Mouse (Mus musculus) splenic B cell, adult 2 months (primary cell): ENCODE results near the gene Mrtfb.
"Not testable (repeated sequence)": the region's sequence is repeated elsewhere in the genome, so short reads cannot be mapped to it uniquely, and the experiment has no call there.

Experiments used
- DNase-seq: peaks from one replicate; pipeline ENCODE4 v3.0.0-alpha.2; 2011; ENCODE audit warnings: low read depth, low spot score
- H3K27me3 ChIP-seq: 2 replicates; pipeline ENCODE4 v1.6.1; 2012; ENCODE audit warnings: mild to moderate bottlenecking, low read length, moderate library complexity, mixed read lengths; ENCODE audit not compliant: control insufficient read depth, poor library complexity, insufficient read depth, severe bottlenecking
- H3K36me3 ChIP-seq: 2 replicates; pipeline ENCODE4 v1.6.1; 2012; ENCODE audit warnings: mild to moderate bottlenecking, low read length, moderate library complexity, mixed read lengths; ENCODE audit not compliant: control insufficient read depth, poor library complexity, insufficient read depth, severe bottlenecking

Gene Mrtfb

DNA sequence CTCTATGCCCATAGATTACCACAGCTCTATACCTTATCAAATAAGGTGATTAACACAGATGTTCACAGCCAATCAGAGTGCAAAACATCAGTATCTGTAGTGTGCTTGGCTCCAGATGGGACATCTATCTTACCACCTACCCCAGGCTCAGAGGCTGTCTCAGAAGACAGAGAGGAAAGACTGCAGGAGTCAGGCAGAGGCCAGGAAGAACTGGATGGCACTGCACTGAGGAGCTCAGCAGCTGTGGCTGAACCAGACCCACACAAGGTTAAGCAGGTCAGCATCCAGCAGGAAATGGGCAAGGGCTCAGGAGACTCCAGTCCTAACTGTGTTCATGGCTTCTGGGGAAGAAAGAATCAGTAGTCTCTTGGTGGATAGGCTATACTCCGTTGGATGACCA, 55.1 kb downstream of the Mrtfb start:
- DNase-seq: no peak
- no peaks in the 10 kb centered on the region for H3K27me3 ChIP-seq
- no peaks in the 10 kb centered on the region; the same call in 1 of the 2 replicates for H3K36me3 ChIP-seq

DNA sequence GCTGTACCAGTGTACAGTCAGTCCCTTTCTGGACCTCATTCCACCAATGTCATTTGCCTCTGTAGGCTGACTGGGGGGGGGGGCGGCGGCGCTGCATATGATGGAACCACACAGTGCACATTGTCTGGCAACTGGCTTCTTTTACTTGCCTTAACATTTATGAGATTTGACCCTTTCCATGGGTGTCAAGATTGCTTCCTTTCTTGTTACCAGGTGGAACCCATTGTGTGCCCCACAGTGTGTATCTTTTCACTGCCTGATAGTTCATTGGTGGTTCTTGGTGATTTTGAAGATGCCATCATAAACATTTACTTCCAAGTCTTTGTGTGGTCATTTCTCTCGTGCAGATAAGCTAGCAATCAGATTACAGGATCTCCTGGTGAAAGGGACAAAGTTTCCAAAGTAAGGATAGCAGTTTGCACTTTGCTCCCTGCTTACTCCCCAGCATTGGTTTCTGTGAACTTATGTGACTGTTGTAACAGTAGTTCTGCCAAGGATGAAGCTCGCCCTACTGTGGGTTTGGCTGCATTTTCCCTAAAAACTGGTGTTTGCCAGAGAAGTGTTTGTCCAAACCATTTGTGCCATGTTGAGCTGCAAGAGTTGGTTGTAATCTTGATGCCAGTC, 56.9 kb downstream of the Mrtfb start:
- H3K27me3 ChIP-seq: no peaks in the 10 kb centered on the region
- H3K36me3 ChIP-seq: no peaks in the 10 kb centered on the region; the same call in 1 of the 2 replicates
- no peak for DNase-seq

DNA sequence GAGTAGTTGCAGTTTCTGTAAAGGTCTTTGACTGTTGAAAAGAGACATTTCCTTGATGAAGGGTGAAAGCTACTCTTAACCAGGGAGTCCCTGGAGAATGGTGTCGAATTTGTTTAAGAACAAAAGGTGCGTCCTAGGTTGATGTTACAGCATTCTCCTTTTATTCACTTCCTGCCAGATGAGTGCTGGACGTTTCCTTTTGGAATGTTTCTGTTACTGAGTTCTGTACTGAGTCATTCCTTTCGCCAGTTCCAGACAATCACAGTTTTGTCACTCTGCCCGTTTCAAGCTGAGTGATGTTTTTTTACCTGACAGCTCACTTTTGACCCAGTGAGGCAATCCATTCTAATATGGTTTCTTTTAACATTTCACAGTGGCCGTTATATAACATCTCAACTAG, 67.5 kb downstream of the Mrtfb start:
- H3K27me3 ChIP-seq: no peaks in the 10 kb centered on the region
- DNase-seq: no peak

DNA sequence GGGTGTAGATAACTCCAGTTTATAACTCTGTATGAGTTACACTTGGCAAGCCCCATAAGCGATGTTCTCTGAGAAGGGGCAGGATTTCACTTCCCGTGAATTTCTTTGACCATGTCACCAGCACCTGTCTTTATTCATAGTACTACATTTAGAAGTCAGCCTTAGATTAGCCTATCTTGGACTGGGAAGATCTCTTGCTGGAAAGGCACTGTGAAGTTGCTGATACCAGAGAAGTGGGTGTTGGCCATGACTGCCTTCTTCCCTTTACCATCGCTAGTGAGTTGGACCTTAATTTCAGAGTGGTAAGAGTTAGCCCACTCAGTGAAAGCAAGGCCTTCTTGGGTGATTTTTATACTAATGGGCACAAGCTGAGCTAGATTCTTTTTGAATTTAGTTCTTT, 70.3 kb downstream of the Mrtfb start:
- no peak for DNase-seq
- Histone ChIP-seq H3K27me3 (no peaks in the 10 kb centered on the region), H3K36me3 (no peaks in the 10 kb centered on the region)

More for the DNA sequence above, 67.5 kb downstream of the Mrtfb start:
- no peaks in the 10 kb centered on the region for H3K36me3 ChIP-seq

DNA sequence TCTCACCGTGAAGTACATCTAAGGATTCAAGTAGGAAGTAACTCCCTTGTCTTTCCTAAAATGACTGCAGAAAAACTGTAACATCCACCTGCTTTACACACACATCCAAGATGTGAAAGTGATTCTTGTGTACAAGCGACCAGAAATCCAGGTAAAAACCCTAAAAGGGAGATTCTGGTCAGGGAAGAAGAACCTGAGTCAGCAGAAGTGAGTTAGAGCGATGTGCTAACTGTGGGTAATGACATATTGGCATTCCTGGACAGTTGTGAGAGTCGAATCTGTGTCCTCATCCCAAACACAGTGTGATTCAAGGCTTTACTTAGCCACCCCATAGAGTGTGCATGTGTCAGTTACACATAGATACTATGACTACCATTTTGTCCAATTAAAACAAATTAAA, 72.4 kb downstream of the Mrtfb start:
- no peak for DNase-seq
- no peaks in the 10 kb centered on the region for H3K27me3 ChIP-seq
- no peaks in the 10 kb centered on the region for H3K36me3 ChIP-seq

DNA sequence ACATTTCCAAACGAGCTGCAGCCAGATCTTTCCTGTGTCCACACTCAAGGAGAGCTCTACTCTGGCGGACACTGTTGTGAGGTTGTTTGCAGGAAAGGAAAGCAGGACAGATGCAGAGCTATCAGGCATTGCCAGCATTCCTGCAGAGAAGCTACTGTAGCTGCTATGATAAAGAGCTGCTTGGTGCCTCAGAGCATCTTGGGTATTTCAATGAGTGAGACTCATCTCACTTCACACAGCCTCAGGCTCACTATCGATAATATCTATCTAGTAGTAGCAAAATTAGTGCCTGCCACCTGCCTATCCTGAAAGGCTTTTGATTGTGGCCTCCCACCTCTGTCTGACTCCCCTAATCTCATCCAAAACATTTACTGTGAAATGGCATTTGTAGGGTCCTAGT, 73.4 kb downstream of the Mrtfb start:
- no peaks in the 10 kb centered on the region for H3K27me3 ChIP-seq
- no peak for DNase-seq
- H3K36me3 ChIP-seq: no peaks in the 10 kb centered on the region

DNA sequence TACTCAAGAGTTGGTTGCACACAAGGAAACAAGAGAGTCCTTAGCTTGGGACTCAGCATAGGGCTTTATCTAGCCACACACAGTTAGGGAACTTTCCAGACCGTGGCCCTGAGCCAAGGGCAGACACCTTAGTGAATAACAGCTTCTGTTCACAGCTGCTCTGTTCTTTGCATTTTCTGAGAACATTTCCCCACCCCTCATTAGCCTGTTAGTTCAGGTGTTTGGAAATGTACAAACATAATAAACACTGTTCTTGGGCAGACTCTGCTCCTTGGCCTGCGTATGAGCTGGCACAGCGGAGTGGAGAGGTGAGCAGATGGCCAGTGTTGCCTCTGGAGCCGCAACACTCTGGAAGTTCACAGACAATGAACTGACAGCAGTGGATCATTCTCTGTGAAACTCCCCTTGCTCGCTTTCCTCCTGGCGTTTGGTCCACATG, 74.0 kb downstream of the Mrtfb start:
- no peak for DNase-seq
- no peaks in the 10 kb centered on the region for H3K36me3 ChIP-seq
- H3K27me3 ChIP-seq: no peaks in the 10 kb centered on the region

DNA sequence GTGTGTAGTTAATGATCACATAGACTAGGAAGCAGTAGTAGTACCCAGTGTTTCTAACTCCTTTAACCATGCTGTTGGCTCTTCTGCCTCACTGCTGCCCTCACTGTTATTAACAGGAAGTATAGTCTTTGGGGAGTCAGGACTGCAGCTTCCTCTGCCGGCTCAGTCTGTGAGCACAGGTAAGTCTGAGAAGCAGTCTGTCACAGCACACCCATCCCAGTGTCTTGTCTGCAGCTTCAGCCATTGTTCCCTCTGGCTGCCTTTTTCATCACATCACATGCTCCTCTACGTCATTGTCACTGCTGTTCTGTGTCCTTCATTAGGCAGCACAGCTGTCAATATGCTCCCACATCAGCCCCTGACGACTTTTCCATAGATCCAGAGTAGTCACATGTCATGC, 75.6 kb downstream of the Mrtfb start:
- no peak for DNase-seq

DNA sequence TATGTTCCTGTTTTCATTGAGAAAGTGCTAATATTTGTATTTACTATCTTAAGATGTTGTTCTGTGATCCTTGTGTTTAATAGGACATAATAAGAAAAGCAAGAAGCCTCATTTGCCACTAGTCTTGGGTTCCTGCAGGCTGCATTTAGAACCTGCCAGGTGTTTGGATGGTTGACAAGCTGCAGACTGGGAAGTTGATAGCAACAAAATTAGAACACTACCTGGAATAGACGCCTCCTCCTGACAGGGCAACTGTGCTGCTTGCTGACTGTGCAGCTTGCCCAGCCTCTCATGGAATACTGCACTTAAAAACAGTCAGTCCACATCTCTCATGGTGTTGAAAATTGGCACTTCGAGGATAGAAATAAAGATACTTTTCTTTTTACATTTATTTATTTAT, 76.3 kb downstream of the Mrtfb start:
- H3K27me3 ChIP-seq: no peaks in the 10 kb centered on the region
- no peaks in the 10 kb centered on the region for H3K36me3 ChIP-seq
- no peak for DNase-seq

More for the DNA sequence above, 75.6 kb downstream of the Mrtfb start:
- H3K27me3 ChIP-seq: no peaks in the 10 kb centered on the region
- no peaks in the 10 kb centered on the region for H3K36me3 ChIP-seq

DNA sequence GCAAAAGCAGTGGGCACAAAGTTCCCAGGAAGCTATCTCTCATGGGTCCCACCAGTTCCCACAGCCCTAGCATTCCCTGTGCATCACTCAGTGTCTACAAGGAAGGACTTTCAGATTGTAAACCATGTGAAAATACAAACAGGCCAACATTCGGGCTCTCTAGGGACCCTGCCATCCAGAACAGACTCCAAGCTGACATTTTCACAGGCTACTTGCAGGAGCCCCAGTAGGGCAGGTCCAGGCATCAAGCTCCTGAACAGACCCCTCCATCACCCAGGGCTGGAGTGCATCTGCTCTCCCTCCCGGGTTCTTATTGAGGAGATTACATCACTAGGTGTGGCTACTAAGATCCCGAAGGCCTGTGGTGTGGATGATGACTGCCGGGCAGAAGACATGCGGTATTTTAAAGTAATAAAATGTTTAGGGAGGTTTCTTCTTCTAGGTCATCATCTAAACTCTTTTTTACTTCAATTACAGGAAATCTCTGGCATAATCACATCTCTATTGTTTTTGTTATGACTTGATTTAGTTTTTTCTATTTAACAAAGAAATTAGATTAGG, 77.6 kb downstream of the Mrtfb start:
- DNase-seq: no peak
- Histone ChIP-seq H3K27me3 (no peaks in the 10 kb centered on the region), H3K36me3 (no peaks in the 10 kb centered on the region)

DNA sequence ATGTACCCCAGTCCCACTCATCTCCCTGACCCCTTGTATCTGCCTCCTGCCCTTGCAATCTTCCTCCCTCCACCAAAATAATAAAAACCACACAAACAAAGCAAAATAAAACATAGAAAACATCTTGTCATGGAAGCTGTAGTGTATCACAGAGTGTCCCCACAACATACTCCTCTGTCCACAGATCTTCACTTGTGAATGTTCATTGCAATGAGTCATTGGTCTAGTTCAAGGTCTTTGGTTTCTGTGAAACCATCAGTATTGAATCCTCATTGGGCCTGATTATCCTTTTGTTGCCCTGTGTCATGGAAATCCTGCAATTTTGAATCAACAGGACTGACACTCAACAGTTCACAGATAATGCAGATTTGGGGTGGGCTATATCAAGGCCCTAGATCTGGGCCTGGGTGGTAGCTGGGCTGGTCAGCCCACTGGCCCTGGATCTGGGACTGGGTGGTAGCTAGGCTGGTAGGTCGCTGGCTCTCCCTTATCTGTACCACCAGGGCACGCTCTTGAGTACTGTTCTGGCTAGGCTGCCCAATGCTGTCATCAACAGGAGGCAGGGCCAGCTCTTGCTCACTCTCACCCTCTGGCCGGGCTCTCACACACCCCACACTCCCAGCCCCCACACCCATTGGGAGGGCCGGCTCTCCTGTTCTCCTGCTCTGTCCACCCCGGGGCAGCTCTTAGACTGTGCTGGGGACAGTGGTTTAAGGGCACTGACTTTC, 80.4 kb downstream of the Mrtfb start:
- Histone ChIP-seq H3K36me3 (no peaks in the 10 kb centered on the region), H3K27me3 (no peaks in the 10 kb centered on the region)
- no peak for DNase-seq

DNA sequence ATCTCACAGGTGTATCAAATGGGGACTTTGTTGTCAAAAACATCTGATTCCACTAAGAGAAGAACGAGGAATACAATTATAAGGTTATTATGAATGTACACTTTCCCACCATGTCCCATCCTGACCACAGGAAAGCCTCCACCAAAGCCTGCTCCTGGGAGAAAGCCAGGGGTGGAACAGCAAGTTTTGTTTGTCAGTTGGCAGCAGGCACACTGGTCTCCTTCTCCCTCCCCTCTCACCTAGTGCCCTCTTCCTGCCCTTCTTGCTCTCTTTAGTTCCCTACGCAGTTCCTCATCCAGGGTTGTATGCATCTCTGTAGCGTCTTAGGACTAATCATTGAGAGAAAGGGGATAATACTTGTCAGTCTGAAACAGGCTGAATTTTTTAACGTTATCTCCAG, 81.8 kb downstream of the Mrtfb start:
- no peak for DNase-seq
- Histone ChIP-seq H3K27me3 (no peaks in the 10 kb centered on the region), H3K36me3 (no peaks in the 10 kb centered on the region)

DNA sequence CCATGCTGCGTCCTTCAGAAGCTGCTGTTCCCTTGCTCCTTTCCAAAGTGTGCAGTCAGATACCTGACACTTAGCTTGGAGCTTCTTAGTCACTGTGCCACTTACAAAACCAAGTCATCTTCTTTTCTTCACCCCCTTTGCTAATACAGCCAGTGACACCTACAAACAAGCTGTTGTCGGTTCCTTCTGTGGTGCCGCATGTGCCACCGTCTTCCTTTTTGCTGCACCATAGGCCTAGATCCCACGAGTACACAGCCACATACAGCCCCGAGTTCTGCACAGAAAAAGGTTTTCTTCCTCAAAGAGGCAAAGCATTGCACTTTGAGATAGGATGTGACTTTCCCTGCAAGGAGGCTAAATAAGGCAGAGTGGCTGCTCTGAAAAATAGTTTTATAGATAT, 83.2 kb downstream of the Mrtfb start:
- H3K36me3 ChIP-seq: no peaks in the 10 kb centered on the region
- no peak for DNase-seq

DNA sequence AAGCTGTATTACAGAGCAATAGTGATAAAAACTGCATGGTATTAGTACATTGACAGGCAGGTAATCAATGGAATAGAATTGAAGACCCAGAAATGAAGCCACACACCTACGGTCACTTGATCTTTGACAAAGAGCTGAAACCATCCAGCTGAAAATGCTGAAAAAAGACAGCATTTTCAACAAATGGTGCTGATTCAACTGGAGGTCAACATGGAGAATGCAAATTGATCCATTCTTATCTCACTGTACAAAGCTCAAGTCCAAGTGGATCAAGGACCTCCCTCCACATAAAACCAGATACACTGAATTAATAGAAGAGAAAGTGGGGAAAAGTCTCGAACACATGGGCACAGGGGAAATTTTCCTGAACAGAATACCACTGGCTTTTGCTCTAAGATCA, 89.5 kb downstream of the Mrtfb start:
- H3K27me3 ChIP-seq, DNase-seq, H3K36me3 ChIP-seq: not testable (repeated sequence)

More for the DNA sequence above, 83.2 kb downstream of the Mrtfb start:
- H3K27me3 ChIP-seq: no peaks in the 10 kb centered on the region

DNA sequence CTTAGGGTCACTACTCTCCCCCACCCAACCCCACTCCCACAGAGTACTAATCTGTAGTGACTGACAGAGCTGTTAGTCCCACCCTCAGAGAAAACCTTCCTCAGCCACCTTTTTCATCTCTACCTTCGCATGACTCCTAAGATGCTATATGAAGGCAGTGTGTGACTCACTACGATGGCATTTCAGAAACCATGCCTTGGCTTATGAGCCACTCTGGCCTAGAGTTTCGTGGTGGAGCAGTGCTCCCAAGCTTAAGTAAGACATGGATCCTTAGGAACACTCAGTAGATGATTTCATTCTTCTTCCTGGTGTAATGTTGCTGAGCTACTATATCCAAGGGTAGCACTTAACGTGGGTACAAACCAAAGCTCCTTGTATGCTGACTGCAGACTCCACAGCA, 94.4 kb downstream of the Mrtfb start:
- Histone ChIP-seq H3K27me3 (no peaks in the 10 kb centered on the region), H3K36me3 (no peaks in the 10 kb centered on the region)
- no peak for DNase-seq
